Mouse (Mus musculus): ENCODE data around the gene Rgl2. TPM values are rescaled to one million over a fixed set of nuclear protein-coding genes. Genes with fewer than 3 reads are reported as not detected.
A peak's percentile ranks its signal among the peaks of the same experiment; 100 is the strongest.
"Not testable (repeated sequence)": the region's sequence is repeated elsewhere in the genome, so short reads cannot be mapped to it uniquely, and the experiment has no call there.

Gene Rgl2
- polyA plus RNA-seq, 1 experiment: 90.4 TPM

DNA sequence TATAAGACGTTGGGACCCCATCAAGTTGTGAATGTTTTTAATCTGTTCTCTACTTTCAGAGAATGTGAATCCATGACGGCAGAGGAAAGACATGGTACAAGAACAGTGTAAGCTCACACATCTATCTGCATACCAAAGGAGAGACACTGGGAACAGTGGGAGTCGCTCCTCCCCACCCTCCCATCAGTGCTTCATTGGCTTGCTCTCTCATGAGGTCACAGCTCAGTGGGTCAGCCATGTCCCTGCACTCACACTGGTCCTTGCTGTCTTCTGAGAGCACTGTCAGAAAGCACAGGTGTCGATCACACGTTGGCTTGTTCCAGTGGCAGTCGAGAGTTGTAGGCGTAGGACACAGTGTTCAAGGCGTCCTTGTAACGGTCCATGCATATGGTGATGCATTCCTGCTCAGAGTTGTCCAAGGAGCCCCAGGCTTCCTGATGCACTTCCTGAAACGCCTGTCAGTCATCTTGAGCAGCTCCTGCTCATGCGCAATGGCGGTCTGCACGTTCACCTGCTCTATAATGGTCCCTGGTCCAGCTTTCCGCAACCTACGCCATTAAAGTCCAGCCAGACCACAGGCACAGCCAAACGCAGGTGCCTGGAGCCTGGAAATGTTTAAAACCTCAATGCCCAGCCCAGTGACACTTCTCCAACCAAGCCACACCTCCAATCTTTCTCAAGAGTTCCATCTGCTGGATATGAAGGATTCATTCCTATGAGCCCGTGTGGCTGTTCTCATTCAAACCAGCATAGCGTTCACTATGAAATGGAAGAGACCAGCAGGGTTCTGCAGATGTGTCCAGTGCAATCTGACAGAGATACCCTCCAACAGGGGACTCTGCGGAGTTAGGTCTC is 51.1 kb downstream of the Rgl2 start:
- Histone ChIP-seq H3K4me3 (replicated peaks) (peak overlapping the region; percentile 4), H3K4me1 (peaks cover 26% of the 10 kb centered on the region), H3K36me3 (replicated peaks; ENCODE audit: low read length) (no peaks in the 10 kb centered on the region), H3K27me3 (replicated peaks) (peaks cover 27% of the 10 kb centered on the region), H3K9me3 (no peaks in the 10 kb centered on the region)
- no peak for TF ChIP-seq FLI1 (IDR thresholded peaks at IDR 0.05; ENCODE audit: low read length)
- TF ChIP-seq GATA1 (IDR thresholded peaks at IDR 0.05; ENCODE audit: borderline replicate concordance, low read length): no peak

DNA sequence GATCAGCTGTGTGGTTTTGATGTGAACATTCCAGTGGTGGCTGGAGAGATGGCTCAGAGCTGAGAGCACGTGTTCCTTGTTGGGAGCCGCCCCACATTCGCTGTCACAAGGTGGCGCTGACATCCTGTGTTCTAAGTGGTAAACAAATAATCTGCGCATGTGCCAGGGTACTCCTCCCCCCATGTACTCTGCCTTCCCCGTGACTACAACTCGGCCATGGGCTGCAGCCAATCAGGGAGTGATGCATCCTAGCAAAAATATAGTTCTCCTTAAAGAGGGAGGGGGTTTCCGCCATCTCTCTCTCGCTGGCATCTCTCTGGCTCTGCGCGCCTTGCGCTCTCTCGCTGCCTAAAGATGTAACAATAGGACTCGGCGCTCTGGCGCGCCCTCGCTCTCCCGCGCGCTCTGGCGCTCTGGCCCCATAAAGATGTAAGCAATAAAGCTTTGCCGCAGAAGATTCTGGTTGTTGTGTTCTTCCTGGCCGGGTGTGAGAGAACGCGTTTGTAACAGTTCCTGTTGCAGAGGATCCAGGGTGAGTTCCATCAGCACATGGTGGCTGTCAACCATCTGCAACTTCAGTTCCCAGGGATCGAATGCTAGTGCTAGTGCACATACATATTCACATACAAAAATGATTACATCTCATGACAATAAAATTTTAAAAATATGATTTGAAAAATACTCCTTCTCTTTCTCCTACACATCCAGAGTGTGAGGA is 52.0 kb downstream of the Rgl2 start:
- not testable (repeated sequence) for H3K9me3 ChIP-seq; H3K4me3 ChIP-seq (replicated peaks); H3K36me3 ChIP-seq (replicated peaks; ENCODE audit: low read length)
- peaks cover 26% of the 10 kb centered on the region for H3K4me1 ChIP-seq
- peaks cover 30% of the 10 kb centered on the region for H3K27me3 ChIP-seq (replicated peaks)

DNA sequence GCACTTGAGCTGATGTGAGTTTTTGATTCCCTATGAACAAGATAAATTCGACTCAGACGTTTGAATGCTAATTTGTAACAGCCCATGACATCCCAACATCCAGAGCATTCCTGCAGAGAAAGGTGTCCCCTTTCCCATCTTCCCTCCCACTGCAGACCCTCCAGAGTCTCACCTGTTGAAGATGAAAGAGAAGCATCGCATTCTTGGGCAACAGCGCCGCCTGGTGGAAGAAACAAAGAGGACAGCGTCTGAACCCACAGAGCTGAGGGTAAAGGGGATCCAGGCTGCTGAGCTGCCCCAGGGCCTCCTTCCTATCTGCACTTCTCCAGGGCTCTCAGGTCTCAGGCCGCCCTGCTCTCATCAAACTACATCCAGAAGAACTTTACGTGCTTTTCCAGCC is 52.8 kb downstream of the Rgl2 start:
- H3K9me3 ChIP-seq; H3K4me3 ChIP-seq (replicated peaks); H3K36me3 ChIP-seq (replicated peaks; ENCODE audit: low read length): not testable (repeated sequence)
- Histone ChIP-seq H3K27me3 (replicated peaks) (peaks cover 33% of the 10 kb centered on the region), H3K4me1 (peaks cover 26% of the 10 kb centered on the region)

Other genes starting within 250 kb of the Rgl2 start
- 70.4 and 414 TPM in 2 replicates for gene Hnrnpm, start 242.7 kb upstream of the Rgl2 start, polyA plus RNA-seq (2012; ENCODE audit: insufficient read depth, low replicate concordance)
- gene March2, start 210.9 kb upstream of the Rgl2 start, polyA plus RNA-seq (2012; ENCODE audit: insufficient read depth, low replicate concordance): 77.9 and 126 TPM in 2 replicates
- 140 and 309 TPM in 2 replicates for gene Rab11b, start 169.0 kb upstream of the Rgl2 start, polyA plus RNA-seq (2012; ENCODE audit: insufficient read depth, low replicate concordance)
- 0.59 and 1.5 TPM in 2 replicates for gene Angptl4, start 147.7 kb upstream of the Rgl2 start, polyA plus RNA-seq (2012; ENCODE audit: insufficient read depth, low replicate concordance)
- gene Kank3, start 119.0 kb upstream of the Rgl2 start, polyA plus RNA-seq (2012; ENCODE audit: insufficient read depth, low replicate concordance): 3.8 and 3.9 TPM in 2 replicates
- 840 and 6,431 TPM in 2 replicates for gene Rps28, start 105.0 kb upstream of the Rgl2 start, polyA plus RNA-seq (2012; ENCODE audit: insufficient read depth, low replicate concordance)
- 1,277 and 1,645 TPM in 2 replicates for gene Ndufa7, start 105.0 kb upstream of the Rgl2 start, polyA plus RNA-seq (2012; ENCODE audit: insufficient read depth, low replicate concordance)
- 16.0 and 94.0 TPM in 2 replicates for gene Cd320, start 86.5 kb upstream of the Rgl2 start, polyA plus RNA-seq (2012; ENCODE audit: insufficient read depth, low replicate concordance)
- not detected in 2 replicates for gene Gm7029, start 55.7 kb upstream of the Rgl2 start, polyA plus RNA-seq (2012; ENCODE audit: insufficient read depth, low replicate concordance)
- gene Kifc1, start 38.9 kb upstream of the Rgl2 start, polyA plus RNA-seq (2012; ENCODE audit: insufficient read depth, low replicate concordance): 9.8 and 31.7 TPM in 2 replicates
- not detected in 2 replicates for gene Platr17, start 24.4 kb upstream of the Rgl2 start, polyA plus RNA-seq (2012; ENCODE audit: insufficient read depth, low replicate concordance)
- 11.0 and 20.0 TPM in 2 replicates for gene Daxx, start 20.1 kb upstream of the Rgl2 start, polyA plus RNA-seq (2012; ENCODE audit: insufficient read depth, low replicate concordance)
- 362 and 606 TPM in 2 replicates for gene Tapbp, start 13.6 kb upstream of the Rgl2 start, polyA plus RNA-seq (2012; ENCODE audit: insufficient read depth, low replicate concordance)
- gene Zbtb22, start 13.6 kb upstream of the Rgl2 start, polyA plus RNA-seq (2012; ENCODE audit: insufficient read depth, low replicate concordance): 45.3 and 51.7 TPM in 2 replicates
- 39.4 and 269 TPM in 2 replicates for gene Pfdn6, start 10.8 kb downstream of the Rgl2 start, polyA plus RNA-seq (2012; ENCODE audit: insufficient read depth, low replicate concordance)
- gene Wdr46, start 11.1 kb downstream of the Rgl2 start, polyA plus RNA-seq (2012; ENCODE audit: insufficient read depth, low replicate concordance): 58.7 and 64.2 TPM in 2 replicates
- 15.5 and 19.7 TPM in 2 replicates for gene B3galt4, start 21.9 kb downstream of the Rgl2 start, polyA plus RNA-seq (2012; ENCODE audit: insufficient read depth, low replicate concordance)
- gene Vps52, start 26.3 kb downstream of the Rgl2 start, polyA plus RNA-seq (2012; ENCODE audit: insufficient read depth, low replicate concordance): 75.8 and 138 TPM in 2 replicates
- 17.5 and 129 TPM in 2 replicates for gene Rps18, start 26.5 kb downstream of the Rgl2 start, polyA plus RNA-seq (2012; ENCODE audit: insufficient read depth, low replicate concordance)
- gene H2-K1, start 70.8 kb downstream of the Rgl2 start, polyA plus RNA-seq (2012; ENCODE audit: insufficient read depth, low replicate concordance): 144 and 307 TPM in 2 replicates
- gene Ring1, start 95.1 kb downstream of the Rgl2 start, polyA plus RNA-seq (2012; ENCODE audit: insufficient read depth, low replicate concordance): 5.3 and 24.9 TPM in 2 replicates
- 12.4 and 22.2 TPM in 2 replicates for gene H2-Ke6, start 98.5 kb downstream of the Rgl2 start, polyA plus RNA-seq (2012; ENCODE audit: insufficient read depth, low replicate concordance)
- gene Slc39a7, start 102.1 kb downstream of the Rgl2 start, polyA plus RNA-seq (2012; ENCODE audit: insufficient read depth, low replicate concordance): 63.6 and 95.7 TPM in 2 replicates
- gene Rxrb, start 102.3 kb downstream of the Rgl2 start, polyA plus RNA-seq (2012; ENCODE audit: insufficient read depth, low replicate concordance): 66.5 and 117 TPM in 2 replicates
- 19.6 and 36.5 TPM in 2 replicates for gene Col11a2, start 109.9 kb downstream of the Rgl2 start, polyA plus RNA-seq (2012; ENCODE audit: insufficient read depth, low replicate concordance)
- 9.5 and 12.1 TPM in 2 replicates for gene H2-Oa, start 162.8 kb downstream of the Rgl2 start, polyA plus RNA-seq (2012; ENCODE audit: insufficient read depth, low replicate concordance)
- gene H2-DMa, start 190.0 kb downstream of the Rgl2 start, polyA plus RNA-seq (2012; ENCODE audit: insufficient read depth, low replicate concordance): 19.3 and 32.1 TPM in 2 replicates
- gene Brd2, start 193.1 kb downstream of the Rgl2 start, polyA plus RNA-seq (2012; ENCODE audit: insufficient read depth, low replicate concordance): 174 and 242 TPM in 2 replicates
- 1.5 TPM in 1 of 2 replicates, not detected in the other for gene H2-DMb2, start 213.8 kb downstream of the Rgl2 start, polyA plus RNA-seq (2012; ENCODE audit: insufficient read depth, low replicate concordance)
- 1.1 TPM in 1 of 2 replicates, not detected in the other for gene H2-DMb1, start 223.5 kb downstream of the Rgl2 start, polyA plus RNA-seq (2012; ENCODE audit: insufficient read depth, low replicate concordance)